Mouse (Mus musculus): ENCODE results near the gene Lpcat1.

The Lpcat1 gene

DNA sequence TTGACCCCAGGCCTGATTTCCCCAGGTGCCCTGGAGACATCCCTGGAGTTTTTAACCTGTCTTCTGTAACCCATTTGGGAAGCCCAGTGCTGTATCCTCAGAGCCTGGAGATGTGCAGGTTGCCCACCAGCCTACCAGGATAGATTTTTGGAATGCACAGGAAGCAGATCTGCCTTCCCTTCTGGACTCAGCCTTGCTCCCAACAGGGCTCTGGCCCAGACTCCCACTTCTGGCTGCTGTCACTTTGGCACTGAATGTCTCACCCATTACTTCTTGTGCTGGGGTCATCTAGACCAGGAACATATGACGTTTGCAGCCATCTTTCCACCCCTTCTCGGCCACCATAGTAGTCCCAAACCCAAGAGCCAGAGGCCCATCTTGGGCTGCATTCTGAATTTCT lies 10.8 kb downstream of the Lpcat1 start:
- no peak for DNase-seq (ENCODE audit: low spot score)

DNA sequence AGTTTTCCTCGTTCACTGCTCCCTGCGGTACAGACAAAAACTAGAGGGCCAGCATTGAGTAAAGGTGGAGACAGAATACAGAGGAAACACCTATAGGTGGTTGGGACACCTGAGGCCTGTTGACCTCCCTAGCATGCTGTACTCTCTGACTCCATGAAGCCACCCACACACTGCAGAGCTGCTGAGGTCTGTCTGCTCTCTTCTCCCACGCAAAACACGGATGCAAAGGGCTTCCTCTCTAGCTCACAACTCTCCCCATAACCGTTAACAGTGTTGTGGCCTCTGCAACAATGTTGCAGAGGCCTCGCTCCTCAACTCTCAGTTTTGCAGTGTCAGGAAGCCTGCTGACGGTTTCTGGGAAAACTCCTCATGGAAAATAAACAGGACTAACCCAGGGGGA lies 15.5 kb downstream of the Lpcat1 start:
- no peak for DNase-seq (ENCODE audit: low spot score)

DNA sequence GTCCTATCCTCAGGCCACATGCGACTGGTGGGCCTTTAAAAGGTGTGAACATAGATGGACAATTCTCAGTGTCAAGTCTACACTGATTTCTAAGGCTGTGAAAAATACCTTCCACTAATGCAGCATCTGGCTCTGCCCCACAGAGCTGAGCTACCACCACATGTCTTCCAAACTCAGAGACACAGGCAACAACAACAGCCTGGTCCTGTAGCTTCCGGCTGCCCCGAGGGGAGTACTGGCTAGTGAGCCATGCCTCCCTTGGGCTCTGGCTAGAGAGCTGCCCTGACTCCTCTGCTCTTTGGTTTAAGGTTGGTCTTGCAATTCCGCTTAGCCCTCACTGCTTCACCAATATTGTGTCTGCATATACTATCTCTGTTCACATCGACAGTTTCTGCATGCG lies 16.3 kb downstream of the Lpcat1 start:
- no peak for DNase-seq (ENCODE audit: low spot score)

DNA sequence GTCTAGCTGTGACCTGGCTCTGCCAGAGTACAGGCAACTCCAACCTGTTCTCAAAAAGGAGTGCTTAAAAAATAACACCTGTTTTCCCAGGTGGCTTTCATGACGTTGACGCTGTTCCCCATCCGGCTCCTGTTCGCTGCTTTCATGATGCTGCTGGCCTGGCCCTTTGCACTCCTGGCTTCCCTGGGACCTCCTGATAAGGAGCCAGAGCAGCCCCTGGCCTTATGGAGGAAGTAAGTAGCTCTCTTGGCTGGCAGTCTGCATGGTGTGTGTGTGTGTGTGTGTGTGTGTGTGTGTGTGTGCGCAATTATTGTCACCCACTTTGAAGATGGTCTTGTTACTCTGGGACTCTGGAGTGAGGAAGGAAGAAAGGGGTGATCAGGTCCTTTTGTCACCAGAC lies 17.2 kb downstream of the Lpcat1 start:
- no peak for DNase-seq (ENCODE audit: low spot score)

DNA sequence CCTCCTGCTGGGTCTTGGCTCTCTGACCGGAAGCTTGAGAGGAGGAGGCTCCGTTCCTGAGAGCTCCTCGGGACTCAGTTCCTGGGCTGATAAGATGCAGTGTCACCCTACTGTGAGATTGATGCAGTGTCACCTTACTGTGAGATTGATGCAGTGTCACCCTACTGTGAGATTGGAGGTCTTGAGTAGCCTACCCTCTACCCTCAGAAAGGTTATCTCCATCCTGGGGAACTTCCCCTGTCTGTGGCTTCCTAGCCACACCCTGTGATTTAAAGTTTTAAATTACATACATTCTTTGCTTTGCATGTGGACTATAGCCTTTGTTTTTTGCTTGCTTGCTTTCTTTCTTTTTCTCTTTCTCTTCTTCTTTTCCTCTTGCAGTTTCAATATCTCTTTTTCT lies 21.1 kb downstream of the Lpcat1 start:
- no peak for DNase-seq (ENCODE audit: low spot score)

DNA sequence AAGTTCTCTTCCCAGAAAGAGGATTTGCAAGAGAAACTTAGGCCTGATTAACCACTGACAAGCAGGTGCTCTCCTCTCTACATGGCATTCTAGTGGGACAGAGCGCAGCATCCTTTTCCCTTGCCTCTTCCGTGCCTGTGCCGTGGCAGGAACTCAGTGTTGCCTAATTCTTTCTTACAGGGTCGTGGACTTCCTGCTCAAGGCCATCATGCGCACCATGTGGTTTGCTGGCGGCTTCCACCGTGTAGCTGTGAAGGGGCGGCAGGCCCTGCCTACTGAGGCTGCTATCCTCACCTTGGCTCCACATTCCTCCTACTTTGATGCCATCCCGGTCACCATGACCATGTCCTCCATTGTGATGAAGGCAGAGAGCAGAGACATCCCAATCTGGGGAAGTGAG lies 21.7 kb downstream of the Lpcat1 start:
- DNase-seq (ENCODE audit: low spot score), result no peak

DNA sequence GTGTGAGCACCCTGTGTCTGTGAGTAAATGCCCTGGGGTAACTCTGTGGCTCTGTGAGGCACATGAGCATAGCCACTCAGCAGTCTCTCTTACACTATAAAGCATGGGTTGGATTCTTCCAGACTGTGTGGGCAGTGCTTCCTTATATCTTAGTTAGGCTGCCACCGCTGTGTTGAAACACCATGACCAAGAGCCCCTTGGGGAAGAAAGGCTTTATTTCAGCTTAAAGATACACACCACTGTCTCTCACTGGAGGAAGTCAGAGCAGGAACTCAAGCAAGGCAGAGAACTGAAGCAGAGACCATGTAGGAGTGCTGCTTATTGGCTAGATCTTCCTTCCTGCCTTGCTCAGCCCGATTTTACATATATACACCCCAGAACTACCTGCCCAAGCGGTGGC lies 23.0 kb downstream of the Lpcat1 start:
- DNase-seq (ENCODE audit: low spot score), result no peak

DNA sequence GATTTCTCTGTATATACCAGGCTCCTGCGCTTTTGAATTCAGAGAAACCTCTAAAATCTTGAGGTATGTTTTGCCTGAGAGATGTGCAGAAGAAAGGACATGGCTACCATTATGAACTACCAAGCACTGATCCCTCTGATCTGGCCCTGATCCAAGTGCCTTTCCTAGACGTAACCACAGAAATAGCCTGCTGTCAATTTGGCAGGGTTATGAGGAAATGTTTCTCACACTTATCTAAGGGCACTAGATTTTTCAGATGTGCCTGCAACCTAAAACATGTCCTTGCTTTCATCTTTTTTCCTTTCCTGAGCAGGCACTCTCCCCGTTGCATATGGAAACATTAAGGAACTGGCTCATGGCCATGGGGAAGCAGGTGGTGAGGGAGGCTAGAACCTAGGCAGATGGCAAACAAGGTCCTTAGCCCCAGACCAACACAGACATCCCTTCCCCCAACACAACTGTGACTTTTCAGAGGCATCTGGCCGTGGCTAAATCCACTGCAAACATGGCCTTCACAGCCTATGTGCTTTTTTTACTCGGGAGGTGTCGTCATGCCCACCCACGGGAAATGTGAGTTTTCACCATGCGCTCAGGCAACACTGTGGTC lies 23.7 kb downstream of the Lpcat1 start:
- DNase-seq (ENCODE audit: low spot score), result peak; percentile 26

DNA sequence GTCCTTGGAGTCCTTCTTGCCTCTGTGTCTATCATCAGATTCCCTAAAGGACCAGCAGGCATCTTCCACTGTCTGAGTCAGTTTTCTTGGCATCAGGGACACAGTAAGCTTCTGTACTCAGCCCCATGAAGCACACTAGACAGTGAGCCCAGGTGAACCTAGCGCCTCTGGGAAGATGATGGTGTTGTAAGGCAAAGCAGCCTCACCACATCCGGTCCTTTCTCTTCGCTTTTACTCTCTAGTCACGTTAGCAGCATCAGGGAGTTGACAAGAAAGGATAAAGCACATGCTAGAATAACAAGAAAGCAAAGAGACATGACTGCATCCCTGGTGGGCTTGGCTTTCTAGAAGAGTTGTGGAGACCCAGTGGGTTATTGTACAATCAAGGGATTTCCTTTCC lies 26.2 kb downstream of the Lpcat1 start:
- no peak for DNase-seq (ENCODE audit: low spot score)

DNA sequence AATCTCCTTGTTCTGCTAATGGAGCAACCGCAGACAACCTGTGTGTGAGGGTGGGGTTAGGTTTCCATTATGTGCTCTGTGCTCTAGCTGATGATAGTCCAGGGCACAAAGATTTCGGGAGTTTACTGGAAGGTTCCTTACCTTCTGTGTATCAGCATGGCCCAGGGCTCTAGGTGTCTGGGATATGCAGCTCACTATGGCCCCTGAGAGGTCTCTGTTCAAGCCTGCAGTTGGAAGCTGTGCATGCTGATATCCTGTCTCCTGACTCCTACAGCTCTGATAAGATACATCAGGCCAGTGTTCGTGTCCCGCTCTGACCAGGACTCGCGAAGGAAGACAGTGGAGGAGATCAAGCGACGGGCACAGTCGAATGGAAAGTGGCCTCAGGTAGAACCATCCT lies 27.5 kb downstream of the Lpcat1 start:
- DNase-seq (ENCODE audit: low spot score), result no peak

DNA sequence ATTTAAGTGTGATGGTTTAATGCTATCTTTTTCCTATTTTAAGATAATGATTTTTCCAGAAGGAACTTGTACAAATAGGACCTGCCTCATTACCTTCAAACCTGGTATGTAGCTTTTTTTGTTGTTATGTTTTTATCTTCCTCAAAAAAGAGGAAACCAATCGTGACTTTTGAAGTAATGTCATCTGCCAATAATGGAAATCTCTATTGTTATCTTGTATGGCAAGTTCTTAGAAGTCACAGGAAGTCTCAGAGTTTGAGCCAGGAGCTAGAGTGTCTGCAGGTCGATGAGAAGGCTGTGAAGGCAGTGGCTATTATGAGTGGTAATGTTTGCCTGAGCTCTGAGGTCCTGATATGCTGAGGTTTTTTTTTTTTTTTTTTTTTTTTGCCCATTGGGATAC lies 29.1 kb downstream of the Lpcat1 start:
- DNase-seq (ENCODE audit: low spot score), result no peak

DNA sequence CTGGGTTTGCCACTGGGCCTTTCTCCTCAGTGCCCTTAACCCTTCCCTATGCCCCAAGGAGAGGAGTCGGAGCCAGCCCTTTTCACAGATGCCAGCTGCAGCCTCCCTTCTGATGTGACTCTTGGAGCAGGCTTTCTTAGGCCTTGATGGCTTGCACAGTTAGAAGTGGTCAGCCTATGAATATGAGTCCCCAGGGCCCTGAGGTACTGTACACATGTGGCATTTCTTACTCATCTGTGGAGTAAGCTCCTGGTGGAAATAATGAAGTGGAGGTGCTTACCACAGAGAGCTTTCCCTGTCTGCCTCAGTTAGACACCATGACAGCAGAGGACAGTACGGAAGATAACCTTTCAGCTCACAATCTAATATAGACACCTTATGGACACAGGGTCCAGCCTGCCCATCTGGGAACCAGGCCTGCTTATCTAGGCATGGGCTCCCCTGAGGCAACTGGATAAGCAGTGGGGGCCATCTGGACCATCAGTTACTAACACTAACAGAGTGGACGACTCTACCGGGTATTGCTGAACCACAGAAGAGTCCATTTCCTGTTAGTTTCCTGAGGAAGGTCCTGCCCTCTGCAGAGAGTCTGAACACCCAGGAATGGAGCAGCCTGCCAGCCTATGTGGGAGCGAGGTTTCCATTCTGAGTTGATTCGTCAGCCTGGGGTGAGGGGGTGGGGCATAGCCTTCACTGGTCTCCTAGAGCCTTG lies 33.1 kb downstream of the Lpcat1 start:
- DNase-seq (ENCODE audit: low spot score), result no peak

DNA sequence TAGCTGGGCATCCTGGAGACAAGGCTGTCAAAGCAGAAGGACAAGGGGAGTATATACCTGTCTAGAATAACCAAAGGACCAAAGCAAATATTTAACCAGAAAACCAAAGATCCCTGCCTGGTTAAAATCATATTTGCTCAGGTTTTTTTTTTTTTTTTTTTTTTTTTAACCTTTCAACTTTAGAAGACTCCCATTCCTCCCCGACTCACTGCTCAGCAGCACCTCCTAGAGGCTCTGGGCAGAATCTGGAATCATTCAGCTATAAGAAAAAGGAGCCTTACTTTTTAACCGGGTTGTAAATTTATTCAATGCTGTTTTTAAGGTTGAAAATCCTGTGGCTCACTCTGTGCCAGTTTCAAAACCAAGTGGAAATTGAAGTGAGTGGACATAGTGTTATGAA lies 35.7 kb downstream of the Lpcat1 start:
- peak; percentile 22 for DNase-seq (ENCODE audit: low spot score)

DNA sequence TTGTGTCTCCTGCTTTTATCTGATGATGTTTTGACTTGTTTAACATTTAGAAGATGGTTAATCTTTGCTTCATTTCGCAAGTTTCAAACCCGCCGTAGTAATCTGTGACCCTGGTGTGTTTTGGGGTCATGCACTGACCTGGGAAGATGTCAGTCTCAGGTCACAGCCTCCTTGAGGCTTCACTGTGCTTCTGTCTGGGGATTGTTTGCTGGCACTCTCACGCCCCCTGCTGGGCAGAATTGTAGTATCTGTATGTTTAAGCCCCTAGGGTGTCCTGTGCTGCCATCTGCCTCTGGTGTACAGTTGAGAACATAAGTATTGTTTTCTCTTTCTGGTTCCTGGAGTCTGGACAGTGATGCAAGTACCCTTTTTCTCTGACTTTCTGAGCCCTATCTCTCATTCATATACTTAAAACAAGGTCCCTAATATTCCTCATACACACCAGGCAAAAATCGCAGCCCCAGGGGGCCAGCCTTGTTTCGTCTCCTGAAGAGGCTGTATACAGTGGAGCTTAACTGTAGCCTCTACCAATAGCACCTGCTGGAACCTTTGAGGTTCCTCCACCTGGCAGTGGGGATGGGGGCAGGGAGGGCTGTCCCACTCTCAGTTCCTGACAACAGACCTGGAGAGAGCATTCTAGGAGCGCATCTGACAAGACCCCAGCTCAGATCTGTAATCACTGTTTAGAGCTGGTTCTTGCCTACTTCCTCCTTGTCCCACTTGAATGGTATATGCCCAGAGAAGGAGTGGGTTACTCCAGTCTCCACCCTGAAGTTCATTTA lies 38.9 kb downstream of the Lpcat1 start:
- peak; percentile 77 for DNase-seq (ENCODE audit: low spot score)

DNA sequence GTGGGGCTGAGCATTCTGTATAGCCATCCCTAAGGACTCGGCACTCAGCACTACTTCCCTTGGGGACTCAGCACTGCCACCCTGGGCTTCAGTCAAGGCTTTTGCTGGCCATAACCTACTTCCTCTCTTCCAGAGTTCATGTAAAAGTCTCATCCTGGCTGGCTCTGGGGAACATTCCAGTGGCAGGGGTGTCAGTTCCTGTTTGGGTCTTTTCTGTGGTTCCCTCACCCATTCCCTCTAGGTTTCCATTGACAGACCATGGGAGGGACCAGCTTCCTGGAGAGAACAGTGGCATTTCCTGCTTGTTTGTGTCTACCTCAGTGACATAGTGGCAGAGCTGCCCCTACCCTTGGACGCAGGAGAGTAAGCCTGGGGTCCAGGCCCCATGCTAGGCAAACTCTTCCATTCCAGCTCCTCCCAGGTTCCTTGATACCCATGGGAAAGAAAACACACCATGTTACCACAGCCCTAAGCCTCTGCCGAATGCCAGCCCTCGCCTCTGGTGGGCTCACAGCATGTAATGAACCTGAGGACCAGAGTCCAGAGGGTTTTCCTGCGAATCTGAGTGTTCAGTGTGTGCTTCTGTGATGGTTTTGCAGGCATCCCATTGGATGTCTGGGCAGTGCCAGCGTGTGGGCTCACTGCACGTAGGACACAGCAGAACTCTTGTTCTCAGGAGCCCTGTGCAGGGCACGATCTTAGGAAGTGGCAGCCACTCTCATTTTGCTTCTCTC lies 42.0 kb downstream of the Lpcat1 start:
- DNase-seq (ENCODE audit: low spot score), result no peak

DNA sequence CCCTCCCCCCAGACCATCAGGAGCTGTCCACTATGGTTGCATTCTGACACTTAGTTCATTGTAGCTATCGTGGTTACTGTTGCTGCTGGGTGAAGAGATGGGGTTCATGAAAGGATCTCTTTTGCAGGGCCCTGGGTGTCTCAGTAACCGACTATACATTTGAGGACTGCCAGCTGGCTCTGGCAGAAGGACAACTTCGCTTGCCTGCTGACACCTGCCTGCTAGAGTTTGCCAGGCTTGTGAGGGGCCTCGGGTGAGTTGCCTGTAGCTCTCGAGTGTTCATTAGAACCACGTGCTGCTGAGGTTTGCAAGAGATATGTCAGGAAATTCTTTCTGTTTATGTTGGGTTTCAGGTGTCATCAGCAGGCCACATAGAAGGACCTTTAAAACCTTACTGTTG lies 42.9 kb downstream of the Lpcat1 start:
- no peak for DNase-seq (ENCODE audit: low spot score)

DNA sequence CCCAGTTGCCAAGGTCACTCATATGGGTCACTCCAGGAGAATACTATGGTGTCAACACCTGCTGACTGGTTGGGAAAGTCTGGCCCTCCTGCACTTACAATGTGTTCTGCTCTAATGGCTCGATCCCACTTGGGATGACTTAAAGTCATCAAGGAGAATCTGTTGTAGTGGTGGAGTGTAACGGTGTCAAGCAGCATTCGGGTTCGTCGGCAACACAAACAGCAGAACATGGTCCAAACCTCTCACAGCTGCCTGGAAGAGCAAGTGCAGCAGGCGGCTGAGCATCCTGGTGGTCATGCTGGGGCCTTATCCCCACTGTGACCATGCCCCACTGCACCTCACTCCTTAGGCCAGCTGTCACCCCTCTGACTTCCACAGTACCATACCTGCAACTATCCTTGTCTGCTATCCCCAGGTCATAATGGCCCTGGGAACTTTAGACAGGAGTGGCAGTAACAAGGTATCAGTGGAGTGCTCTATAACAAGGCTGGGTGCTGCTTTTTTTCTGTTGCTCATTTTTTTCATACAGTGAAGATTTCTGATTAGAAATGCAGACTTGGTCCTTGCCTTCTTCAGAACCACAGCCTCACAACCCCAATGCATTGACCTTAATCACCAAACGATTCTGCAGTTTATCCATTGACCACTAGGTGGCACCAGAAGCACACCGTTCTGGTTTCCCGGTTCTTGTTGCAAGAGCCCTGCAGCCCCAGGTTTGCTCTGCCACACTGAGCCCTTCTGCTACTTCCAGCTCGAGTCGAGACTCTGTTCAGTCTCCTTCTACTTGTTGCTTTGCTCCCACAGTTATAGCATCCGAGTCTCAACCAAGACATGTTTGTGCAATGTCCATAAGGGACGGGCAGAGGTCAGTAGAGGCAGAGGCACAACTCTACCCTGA lies 46.0 kb downstream of the Lpcat1 start:
- peak; percentile 78 for DNase-seq (ENCODE audit: low spot score)

DNA sequence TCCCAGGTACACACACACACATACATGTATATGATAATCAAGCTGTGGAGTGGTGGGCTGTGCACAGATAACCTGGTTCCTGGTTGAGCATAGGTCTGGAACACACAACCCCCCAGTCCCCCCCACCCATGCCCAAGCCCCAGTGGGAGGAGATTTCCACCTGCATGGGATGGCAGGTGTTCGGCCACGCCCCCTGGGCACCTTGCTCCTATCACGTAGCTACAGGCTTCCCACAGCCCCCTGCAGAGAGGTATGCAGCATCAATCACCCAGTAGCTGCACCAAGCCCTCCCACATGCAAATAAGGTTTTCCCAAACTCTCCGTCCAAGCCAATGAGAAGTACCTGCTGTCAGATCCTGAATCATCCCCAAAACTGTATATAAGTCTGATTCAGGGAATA lies 49.9 kb downstream of the Lpcat1 start:
- DNase-seq (ENCODE audit: low spot score), result no peak

DNA sequence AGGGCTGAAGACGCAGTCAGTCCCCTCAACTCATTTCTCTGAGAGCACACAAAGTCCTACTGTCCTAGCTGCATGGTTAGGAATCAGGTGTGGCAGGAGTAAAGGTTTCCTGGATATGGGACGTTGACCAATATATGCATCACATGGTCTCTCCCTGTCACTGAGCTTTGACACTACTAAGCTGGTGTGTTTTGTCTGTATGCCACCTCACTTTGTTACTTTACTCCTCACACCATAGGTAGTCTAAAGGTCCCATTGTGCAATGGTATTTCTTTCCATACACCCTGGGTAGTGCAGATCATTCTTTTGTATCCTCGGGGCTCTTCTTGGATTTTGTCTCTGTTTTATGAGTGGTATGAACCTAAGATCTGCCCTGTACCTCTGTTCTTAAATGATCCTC lies 66.7 kb downstream of the Lpcat1 start:
- no peak for DNase-seq (ENCODE audit: low spot score)

DNA sequence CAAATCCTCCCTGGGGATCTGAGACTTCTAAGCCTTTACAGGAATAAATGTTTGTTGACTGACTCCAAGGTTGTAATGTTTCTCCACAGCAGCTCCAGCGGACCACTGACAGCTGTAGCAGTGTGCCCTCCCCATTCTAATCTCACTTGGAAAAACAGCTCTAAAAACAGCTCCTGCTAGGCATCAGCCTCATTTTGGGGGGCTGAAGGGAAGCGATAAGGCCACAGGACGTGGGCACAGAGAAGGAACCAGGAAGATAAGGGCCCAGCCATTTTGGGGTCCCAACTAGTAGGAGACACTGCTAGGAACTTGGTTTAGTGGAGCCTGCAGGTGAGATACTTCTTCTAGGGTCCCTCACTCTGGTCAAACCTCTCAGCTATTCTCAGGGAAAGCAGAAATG lies 68.3 kb downstream of the Lpcat1 start:
- DNase-seq (ENCODE audit: low spot score), result no peak

DNA sequence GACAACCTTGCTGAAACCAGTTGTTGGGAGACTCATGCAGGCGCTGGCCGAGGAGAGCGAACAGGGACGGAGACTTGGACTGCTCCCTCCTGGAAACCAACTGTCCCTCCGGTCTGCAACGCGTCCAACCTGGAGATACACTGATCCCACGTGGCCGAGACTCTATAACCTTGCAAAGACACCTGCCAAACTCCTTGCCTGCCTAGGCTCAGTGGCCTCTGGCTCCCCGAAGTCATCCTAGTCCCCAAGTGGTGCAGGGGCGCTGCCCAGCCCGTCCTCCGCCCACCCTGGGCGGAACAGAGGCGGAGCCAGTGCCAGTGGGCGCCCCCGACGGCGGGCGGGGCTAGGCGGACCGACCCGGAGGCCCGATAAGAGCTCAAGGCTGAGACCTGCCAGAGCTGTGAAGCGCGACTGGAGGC lies 69.4 kb downstream of the Lpcat1 start, which contains the start of gene Slc6a3:
Gene Slc6a3 (plus strand): TSS at position 345 of the 419 bp plus-strand sequence.
- DNase-seq (ENCODE audit: low spot score), result peak; percentile 53

DNA sequence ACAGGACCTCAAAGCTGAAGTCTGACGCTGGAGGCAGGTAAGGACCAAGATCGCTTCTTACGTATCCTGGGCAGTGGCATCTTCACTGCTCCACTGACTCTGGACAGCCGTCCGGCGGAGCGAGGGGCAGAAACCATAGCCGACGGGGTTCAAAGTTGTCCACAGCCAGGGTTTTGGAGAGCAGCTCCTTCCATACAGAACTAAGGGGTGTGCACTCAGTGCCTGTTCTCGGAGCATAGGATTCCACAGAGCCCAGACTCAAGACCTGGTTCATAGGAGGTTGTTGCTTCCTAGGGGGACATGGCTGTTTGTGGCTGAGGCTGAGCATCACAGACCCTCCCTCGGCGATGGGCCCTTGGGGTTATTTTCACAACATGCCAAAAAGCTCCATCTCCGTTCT lies 69.8 kb downstream of the Lpcat1 start:
- no peak for DNase-seq (ENCODE audit: low spot score)
